Mouse (Mus musculus) heart, embryonic 14.5 days (tissue): ENCODE results near the gene Ajm1. TPM values are rescaled to one million over a fixed set of nuclear protein-coding genes. Genes with fewer than 3 reads are reported as not detected.

Experiments
- ATAC-seq: fragments of 200-750 bp; cut with Nextera tagmentation; 2 replicates; pipeline ENCODE4 v1.8.0; 2017; ENCODE audit warnings: low read depth, moderate TSS enrichment; ENCODE audit not compliant: insufficient number of reproducible peaks, insufficient read depth, low FRiP score
- H3K27ac ChIP-seq, 2 experiments: fragments of 200-500 bp in 1 of 2; fragments of 300-500 bp in 1 of 2; sonication (generic) in 1 of 2; replicated peaks in 1 of 2; 2 replicates each; pipeline ENCODE4 v1.5.1; 2012 to 2014; ENCODE audit warnings: low read depth in 2 of 2, low read length in 2 of 2, control low read depth in 1 of 2, mild to moderate bottlenecking in 1 of 2, mixed read lengths in 1 of 2; ENCODE audit not compliant: control insufficient read depth in 1 of 2, insufficient read depth in 1 of 2
- H3K27me3 ChIP-seq: fragments of 300-500 bp; sonication (generic); 2 replicates; pipeline ENCODE4 v1.6.1; 2014; ENCODE audit warnings: mild to moderate bottlenecking, low read length, control low read depth; ENCODE audit not compliant: control insufficient read depth, insufficient read depth
- H3K36me3 ChIP-seq: fragments of 300-500 bp; sonication (generic); 2 replicates; pipeline ENCODE4 v1.6.1; 2014; ENCODE audit warnings: mild to moderate bottlenecking, control low read depth, low read length, mixed read lengths; ENCODE audit not compliant: control insufficient read depth, insufficient read depth
- H3K4me1 ChIP-seq, 2 experiments: fragments of 200-500 bp in 1 of 2; fragments of 300-500 bp in 1 of 2; sonication (generic) in 1 of 2; 2 replicates each; pipeline ENCODE4 v1.6.1; 2012 to 2014; ENCODE audit warnings: low read length in 2 of 2, control low read depth in 1 of 2, mixed read lengths in 1 of 2; ENCODE audit not compliant: control insufficient read depth in 2 of 2, insufficient read depth in 2 of 2
- H3K4me2 ChIP-seq: fragments of 300-500 bp; sonication (generic); 2 replicates; pipeline ENCODE4 v1.6.1; 2014; ENCODE audit warnings: mild to moderate bottlenecking, low read length
- H3K4me3 ChIP-seq, 2 experiments: fragments of 200-500 bp in 1 of 2; fragments of 300-500 bp in 1 of 2; sonication (generic) in 1 of 2; 2 replicates each; pipeline ENCODE4 v1.5.1; 2012 to 2014; ENCODE audit warnings: low read length in 2 of 2, mild to moderate bottlenecking in 2 of 2, control low read depth in 1 of 2, low read depth in 1 of 2, moderate library complexity in 1 of 2; ENCODE audit not compliant: control insufficient read depth in 1 of 2, insufficient read depth in 1 of 2
- H3K9ac ChIP-seq: fragments of 300-500 bp; sonication (generic); 2 replicates; pipeline ENCODE4 v1.6.1; 2014; ENCODE audit warnings: mild to moderate bottlenecking, low read length
- H3K9me3 ChIP-seq: fragments of 300-500 bp; sonication (generic); 2 replicates; pipeline ENCODE4 v1.6.1; 2016; ENCODE audit warnings: low read length, control low read depth; ENCODE audit not compliant: control insufficient read depth
- WGBS: fragments of 180-500 bp; shearing (Covaris S2); extraction: QIAGEN DNeasy Blood & Tissue Kit; methylation state at CpG from one replicate; pipeline ENCODE4 v1.1.7; 2014; 5-methylcytosine and 5-hydroxymethylcytosine counted together
- polyA plus RNA-seq: library from polyadenylated mRNA; unstranded; fragments of >200 nt; fragmentation: Nextera tagmentation; extraction: Ambion mirVana; gene quantifications from 2 replicates; pipeline ENCODE4 v1.2.1, GENCODE M21; 2014

The Ajm1 gene
- polyA plus RNA-seq, result not detected in 2 replicates

DNA sequence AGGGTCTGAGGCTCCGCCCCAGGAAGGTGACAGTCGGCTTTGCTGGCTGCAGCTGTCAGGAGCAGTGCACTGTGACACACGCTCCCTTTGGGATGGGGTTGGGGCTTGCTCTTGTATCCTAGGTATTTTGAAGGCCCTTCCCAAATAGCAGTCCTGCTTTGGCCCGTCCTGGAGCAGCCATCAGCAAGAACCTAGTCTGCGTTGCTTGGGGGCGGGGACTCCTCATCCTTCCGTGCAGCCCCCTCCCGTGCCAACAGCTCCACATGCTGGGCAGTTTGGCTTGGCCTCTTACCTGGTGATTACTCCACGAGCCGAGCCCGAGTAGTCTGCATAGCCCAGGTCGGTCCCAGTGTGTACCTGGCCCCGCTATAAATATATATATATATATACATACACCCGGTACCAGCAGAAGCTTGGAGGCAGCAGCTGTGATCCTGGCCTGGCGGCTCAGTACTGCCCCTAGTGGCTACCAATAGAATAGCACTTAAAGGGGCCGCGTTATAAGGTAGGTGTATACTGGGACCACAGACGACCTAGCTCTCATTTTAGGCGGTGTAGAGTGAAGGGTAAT, at the start of gene Ajm1:
TSS of gene Ajm1 (minus strand) at position 464 of the 571 bp plus-strand sequence.
- WGBS, result 7% methylated on average over 19 of the region's 19 CpGs
- peaks cover 50% of the 10 kb centered on the region for H3K27me3 ChIP-seq

DNA sequence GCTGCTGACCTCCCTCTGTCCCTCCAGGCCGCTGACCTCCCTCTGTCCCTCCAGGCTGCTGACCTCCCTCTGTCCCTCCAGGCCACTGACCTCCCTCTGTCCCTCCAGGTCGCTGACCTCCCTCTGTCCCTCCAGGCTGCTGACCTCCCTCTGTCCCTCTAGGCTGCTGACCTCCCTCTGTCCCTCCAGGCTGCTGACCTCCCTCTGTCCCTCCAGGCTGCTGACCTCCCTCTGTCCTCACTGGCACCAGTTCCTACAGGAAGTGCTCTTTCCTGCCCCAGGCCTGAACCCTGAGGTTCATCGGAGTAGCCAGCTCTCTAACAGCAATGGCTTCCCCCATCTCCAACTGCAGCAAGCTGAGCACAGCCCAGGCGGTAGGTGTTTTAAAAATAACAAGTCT, 47.2 kb upstream of the Ajm1 start:
- no peaks in the 10 kb centered on the region for H3K4me1 ChIP-seq
- no peaks in the 10 kb centered on the region for H3K36me3 ChIP-seq
- H3K27ac ChIP-seq, result no peak overlapping the region
- no peak overlapping the region for H3K9ac ChIP-seq
- ATAC-seq, result no peak
- 54% methylated on average over 4 of the region's 4 CpGs for WGBS
- no peak overlapping the region for H3K4me3 ChIP-seq
- H3K4me2 ChIP-seq, result no peak overlapping the region
- no peaks in the 10 kb centered on the region for H3K27me3 ChIP-seq
- no peaks in the 10 kb centered on the region for H3K9me3 ChIP-seq

More for the DNA sequence above, at the start of gene Ajm1:
- Histone ChIP-seq H3K4me2 (peak within 1 kb of the TSS; percentile 81), H3K9me3 (no peaks in the 10 kb centered on the region), H3K9ac (peak within 1 kb of the TSS; percentile 59), H3K27ac (no peak within 1 kb of the TSS), H3K4me3 (peak within 1 kb of the TSS; percentile 15 to 38; a peak in 3 of 4 replicates), H3K4me1 (peaks cover 22 to 35% of the 10 kb centered on the region in 2 experiments), H3K36me3 (peaks cover 37% of the 10 kb centered on the region)
- 0 out of 2 replicates have a peak, but pooled peaks have one; percentile 17 for ATAC-seq

DNA sequence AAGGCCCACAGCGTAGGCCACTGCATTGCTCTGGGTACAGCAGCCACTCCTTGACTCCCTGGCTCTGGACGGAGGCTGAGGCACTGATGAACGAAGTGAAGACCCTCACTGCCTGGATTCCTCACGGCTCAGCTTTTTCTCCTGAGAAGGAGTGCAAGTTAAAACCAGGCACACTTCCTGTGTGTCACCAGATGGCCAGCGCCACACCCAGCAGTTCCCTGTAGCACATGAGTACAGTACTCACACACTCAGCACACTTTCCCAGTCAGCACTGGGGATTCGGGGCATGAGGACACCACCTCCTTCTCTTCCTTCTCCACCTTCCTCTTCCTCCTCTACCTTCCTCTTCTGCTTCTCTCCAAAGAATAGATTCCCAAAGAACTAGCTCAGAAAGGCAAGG, 46.3 kb upstream of the Ajm1 start, which contains the start of gene Fcna:
TSS of gene Fcna (minus strand) at position 220 of the 400 bp plus-strand sequence.
- Histone ChIP-seq H3K9me3 (no peaks in the 10 kb centered on the region), H3K4me2 (no peak within 1 kb of the TSS), H3K4me1 (no peaks in the 10 kb centered on the region), H3K36me3 (no peaks in the 10 kb centered on the region), H3K4me3 (no peak within 1 kb of the TSS), H3K27me3 (no peaks in the 10 kb centered on the region), H3K27ac (no peak within 1 kb of the TSS), H3K9ac (no peak within 1 kb of the TSS)
- WGBS, result 70% methylated on average over 6 of the region's 6 CpGs
- ATAC-seq, result no peak

DNA sequence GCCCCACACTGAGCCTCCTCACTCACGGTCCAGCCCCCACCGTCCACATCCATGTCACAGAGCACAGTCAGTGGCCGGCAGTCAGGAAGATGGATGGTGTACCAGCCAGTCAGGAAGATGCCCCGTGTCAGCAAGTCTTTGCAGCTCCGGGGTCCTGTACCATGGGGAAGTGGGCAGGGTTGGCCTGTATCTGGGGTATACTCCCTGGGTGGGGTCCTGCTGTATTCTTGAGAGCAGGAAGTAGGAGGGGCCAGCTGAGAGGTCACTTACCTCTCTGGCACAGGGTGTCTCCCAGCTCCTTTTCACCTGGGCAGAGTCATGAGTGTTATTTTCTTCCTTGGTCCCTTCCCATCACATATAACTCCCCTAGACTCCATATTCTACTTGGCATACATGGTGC, 44.4 kb upstream of the Ajm1 start:
- no peaks in the 10 kb centered on the region for H3K36me3 ChIP-seq
- no peak overlapping the region for H3K4me3 ChIP-seq
- WGBS, result 48% methylated on average over 5 of the region's 5 CpGs
- H3K27ac ChIP-seq, result no peak overlapping the region
- no peak overlapping the region for H3K4me2 ChIP-seq
- no peak for ATAC-seq
- no peaks in the 10 kb centered on the region for H3K9me3 ChIP-seq
- peaks cover 0 to 7% of the 10 kb centered on the region in 2 experiments; a peak in 2 of 4 replicates for H3K4me1 ChIP-seq
- no peak overlapping the region for H3K9ac ChIP-seq
- no peaks in the 10 kb centered on the region for H3K27me3 ChIP-seq

DNA sequence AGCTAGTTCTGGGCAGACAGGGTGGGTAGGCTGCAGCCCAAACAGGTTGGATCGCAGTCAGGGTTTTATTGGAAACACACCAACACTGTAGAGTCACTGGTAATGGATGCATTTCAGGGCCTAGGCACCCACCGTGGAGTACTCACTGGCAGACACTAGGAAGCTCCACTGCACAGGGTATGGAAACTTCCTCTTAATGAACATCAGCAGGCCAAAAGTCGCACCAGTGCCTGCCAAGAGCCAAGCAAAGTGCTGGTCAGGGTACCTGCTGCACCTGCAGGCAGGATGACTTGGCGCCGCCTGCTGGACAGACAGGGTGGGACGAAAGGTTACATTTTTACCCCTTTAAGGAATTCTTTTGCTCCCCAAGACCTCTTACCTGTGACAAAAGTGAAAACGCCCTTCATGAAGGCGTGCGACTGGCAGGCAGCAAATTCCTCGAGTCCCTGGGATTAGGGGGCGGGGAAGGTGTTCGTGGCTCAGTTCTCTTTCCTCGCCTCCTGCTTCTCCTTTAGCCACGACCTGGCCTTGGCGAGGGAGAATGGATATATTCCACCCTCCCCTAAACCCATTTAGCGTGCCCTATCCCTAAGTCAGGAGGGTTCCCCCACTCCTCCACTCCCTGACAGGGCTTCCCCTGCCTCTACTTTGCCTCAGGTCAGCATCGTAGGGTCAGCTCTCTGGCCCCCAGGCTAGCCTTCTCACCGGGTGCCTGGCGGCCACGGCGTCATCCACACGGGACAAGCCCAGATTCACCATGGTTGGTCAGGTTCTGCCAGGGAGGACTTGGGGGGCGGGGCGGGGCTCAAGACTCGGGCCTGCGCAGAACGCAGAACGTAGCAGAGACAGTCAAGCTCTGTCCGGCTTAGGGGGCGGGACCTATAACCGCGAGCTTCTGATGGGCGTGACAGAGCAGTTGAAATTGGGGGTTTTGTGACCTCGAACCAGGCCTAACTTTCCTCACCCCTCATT, 40.0 kb upstream of the Ajm1 start, which contains the start of gene Tmem141:
TSS of gene Tmem141 (minus strand) at position 777 of the 972 bp plus-strand sequence.
- H3K4me1 ChIP-seq, result peaks cover 0 to 7% of the 10 kb centered on the region in 2 experiments; a peak in 2 of 4 replicates

DNA sequence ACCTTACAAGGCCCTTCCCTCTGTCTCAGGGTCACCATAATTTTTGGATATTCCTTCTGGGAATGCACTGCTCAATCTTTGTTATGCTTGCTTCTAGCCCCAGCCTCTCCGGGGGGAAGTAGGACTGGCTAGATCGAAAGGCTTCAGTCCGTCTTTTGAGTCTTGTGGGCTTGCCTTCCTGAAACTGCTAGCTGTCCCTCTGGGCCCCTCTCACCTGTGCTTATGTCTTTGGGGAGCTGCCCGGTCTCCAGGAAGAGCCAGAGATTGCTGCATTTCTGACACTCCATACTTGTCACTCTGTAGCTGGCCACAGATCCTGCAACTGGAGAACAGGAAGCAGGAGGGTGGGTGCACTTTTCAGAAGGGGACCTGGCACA, 39.3 kb upstream of the Ajm1 start:
- 86% methylated on average over 4 of the region's 4 CpGs for WGBS
- H3K4me1 ChIP-seq, result peaks cover 0 to 7% of the 10 kb centered on the region in 2 experiments; a peak in 2 of 4 replicates
- peak overlapping the region; percentile 89 for H3K4me2 ChIP-seq
- H3K27me3 ChIP-seq, result peaks cover 34% of the 10 kb centered on the region
- H3K4me3 ChIP-seq, result no peak overlapping the region
- no peaks in the 10 kb centered on the region for H3K36me3 ChIP-seq
- no peak for ATAC-seq
- H3K9me3 ChIP-seq, result no peaks in the 10 kb centered on the region
- H3K27ac ChIP-seq, result no peak overlapping the region
- 0 out of 2 replicates have a peak overlapping the region, but pooled peaks have one; percentile 69 for H3K9ac ChIP-seq

More for the DNA sequence above, 40.0 kb upstream of the Ajm1 start, which contains the start of gene Tmem141:
- ATAC-seq, result peak; percentile 75
- Histone ChIP-seq H3K9me3 (no peaks in the 10 kb centered on the region), H3K36me3 (no peaks in the 10 kb centered on the region), H3K27me3 (peaks cover 27% of the 10 kb centered on the region), H3K4me3 (peak within 1 kb of the TSS; percentile 43 to 64), H3K4me2 (peak within 1 kb of the TSS; percentile 89), H3K27ac (peak within 1 kb of the TSS; percentile 42 to 53; a peak in 3 of 4 replicates), H3K9ac (peak within 1 kb of the TSS; percentile 69)
- WGBS, result 7% methylated on average over 34 of the region's 34 CpGs

DNA sequence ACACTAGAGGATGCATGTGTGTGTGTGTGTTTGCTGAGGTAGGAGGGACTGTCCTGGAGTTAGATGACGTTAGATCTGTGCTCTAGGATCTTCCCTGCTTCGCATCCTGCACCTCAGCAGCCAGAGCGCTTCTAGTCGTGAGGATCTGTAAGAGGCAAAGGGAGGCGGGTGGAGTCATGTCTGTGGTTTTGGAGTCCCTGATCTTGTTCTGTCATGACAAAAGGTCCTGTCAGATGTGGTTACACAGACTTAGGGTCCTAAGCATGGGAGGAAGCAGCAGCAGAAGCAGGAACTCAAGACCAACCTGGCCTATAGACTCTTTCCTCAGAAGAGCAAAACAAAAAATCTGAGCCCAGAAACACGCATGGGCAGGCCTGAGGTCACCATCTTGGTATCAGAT, 38.8 kb upstream of the Ajm1 start:
- 71% methylated on average over 6 of the region's 6 CpGs for WGBS
- Histone ChIP-seq H3K27ac (no peak overlapping the region), H3K4me3 (no peak overlapping the region), H3K36me3 (no peaks in the 10 kb centered on the region), H3K9me3 (no peaks in the 10 kb centered on the region), H3K4me2 (no peak overlapping the region), H3K9ac (no peak overlapping the region), H3K27me3 (peaks cover 38% of the 10 kb centered on the region), H3K4me1 (peaks cover 0 to 7% of the 10 kb centered on the region in 2 experiments; a peak in 2 of 4 replicates)
- ATAC-seq, result no peak
